Mouse (Mus musculus): ENCODE measurements around the gene Rbm44. TPM values are rescaled to one million over a fixed set of nuclear protein-coding genes. Genes with fewer than 3 reads are reported as not detected.

Rbm44 gene
- polyA plus RNA-seq, 1 experiment from 2014 or later: 0.29 TPM

- no peak overlapping the region for H3K4me2 ChIP-seq
- 0 out of 2 replicates have a peak, but pooled peaks cover 2% of the 10 kb centered on the region for H3K4me1 ChIP-seq (replicated peaks)
- H3K27me3 ChIP-seq: no peaks in the 10 kb centered on the region
- H3K9me3 ChIP-seq: no peaks in the 10 kb centered on the region
- no peaks in the 10 kb centered on the region for H3K36me3 ChIP-seq
- no peak overlapping the region for H3K27ac ChIP-seq (replicated peaks)
- WGBS: 79% methylated on average over 10 of the region's 10 CpGs
- no peak overlapping the region for H3K4me3 ChIP-seq
- ATAC-seq (ENCODE audit: low read depth): no peak
- H3K9ac ChIP-seq: no peak overlapping the region
These were observed 54.9 kb downstream of the Rbm44 start for GRCm38 (mm10) chr1:91199793-91200192.

- no peak overlapping the region for H3K4me3 ChIP-seq
- 60% methylated on average over 3 of the region's 3 CpGs for WGBS
- no peak for ATAC-seq (ENCODE audit: low read depth)
These were observed 56.2 kb downstream of the Rbm44 start for GRCm38 (mm10) chr1:91201122-91201521.

GRCm38 (mm10) chr1:91204221-91204765 is 59.4 kb downstream of the Rbm44 start:
- H3K4me1 ChIP-seq (replicated peaks): peaks cover 9% of the 10 kb centered on the region; the same call in 1 of the 2 replicates
- H3K4me2 ChIP-seq: no peak overlapping the region
- ATAC-seq (ENCODE audit: low read depth): no peak
- 71% methylated on average over 5 of the region's 5 CpGs for WGBS
- no peaks in the 10 kb centered on the region for H3K27me3 ChIP-seq
- H3K9ac ChIP-seq: no peak overlapping the region
- no peak overlapping the region for H3K4me3 ChIP-seq
- H3K27ac ChIP-seq (replicated peaks): no peak overlapping the region
- no peaks in the 10 kb centered on the region for H3K9me3 ChIP-seq
- no peaks in the 10 kb centered on the region for H3K36me3 ChIP-seq

More at GRCm38 (mm10) chr1:91201122-91201521, 56.2 kb downstream of the Rbm44 start:
- H3K4me1 ChIP-seq (replicated peaks): 0 out of 2 replicates have a peak, but pooled peaks cover 2% of the 10 kb centered on the region
- no peaks in the 10 kb centered on the region for H3K9me3 ChIP-seq
- no peak overlapping the region for H3K9ac ChIP-seq
- no peak overlapping the region for H3K4me2 ChIP-seq
- H3K27me3 ChIP-seq: no peaks in the 10 kb centered on the region
- H3K36me3 ChIP-seq: no peaks in the 10 kb centered on the region
- H3K27ac ChIP-seq (replicated peaks): no peak overlapping the region

GRCm38 (mm10) chr1:91205651-91206050 is 60.8 kb downstream of the Rbm44 start:
- ATAC-seq (ENCODE audit: low read depth): no peak
- H3K27me3 ChIP-seq: no peaks in the 10 kb centered on the region
- 86% methylated on average over 6 of the region's 6 CpGs for WGBS

GRCm38 (mm10) chr1:91206336-91206735 is 61.4 kb downstream of the Rbm44 start:
- Histone ChIP-seq H3K4me2 (no peak overlapping the region), H3K27ac (replicated peaks) (no peak overlapping the region), H3K36me3 (no peaks in the 10 kb centered on the region), H3K9ac (no peak overlapping the region), H3K9me3 (no peaks in the 10 kb centered on the region), H3K27me3 (no peaks in the 10 kb centered on the region), H3K4me3 (no peak overlapping the region), H3K4me1 (replicated peaks) (peaks cover 24% of the 10 kb centered on the region)
- 84% methylated on average over 8 of the region's 8 CpGs for WGBS
- ATAC-seq (ENCODE audit: low read depth): no peak

More at GRCm38 (mm10) chr1:91205651-91206050, 60.8 kb downstream of the Rbm44 start:
- H3K9ac ChIP-seq: no peak overlapping the region
- no peak overlapping the region for H3K4me3 ChIP-seq
- no peak overlapping the region for H3K4me2 ChIP-seq
- H3K4me1 ChIP-seq (replicated peaks): peaks cover 21% of the 10 kb centered on the region
- H3K36me3 ChIP-seq: no peaks in the 10 kb centered on the region
- H3K9me3 ChIP-seq: no peaks in the 10 kb centered on the region
- no peak overlapping the region for H3K27ac ChIP-seq (replicated peaks)

GRCm38 (mm10) chr1:91206873-91207272 is 62.0 kb downstream of the Rbm44 start:
- Histone ChIP-seq H3K9me3 (no peaks in the 10 kb centered on the region), H3K27me3 (no peaks in the 10 kb centered on the region), H3K4me1 (replicated peaks) (peaks cover 23% of the 10 kb centered on the region), H3K9ac (no peak overlapping the region), H3K27ac (replicated peaks) (no peak overlapping the region), H3K4me3 (no peak overlapping the region), H3K4me2 (no peak overlapping the region), H3K36me3 (no peaks in the 10 kb centered on the region)
- no peak for ATAC-seq (ENCODE audit: low read depth)
- 68% methylated on average over 5 of the region's 5 CpGs for WGBS

GRCm38 (mm10) chr1:91207334-91208074 is 62.6 kb downstream of the Rbm44 start:
- no peak overlapping the region for H3K4me3 ChIP-seq
- no peak for ATAC-seq (ENCODE audit: low read depth)
- H3K27me3 ChIP-seq: no peaks in the 10 kb centered on the region
- no peak overlapping the region for H3K4me2 ChIP-seq
- H3K9me3 ChIP-seq: no peaks in the 10 kb centered on the region
- H3K9ac ChIP-seq: no peak overlapping the region
- peaks cover 23% of the 10 kb centered on the region for H3K4me1 ChIP-seq (replicated peaks)
- WGBS: 84% methylated on average over 3 of the region's 3 CpGs
- no peaks in the 10 kb centered on the region for H3K36me3 ChIP-seq
- no peak overlapping the region for H3K27ac ChIP-seq (replicated peaks)

GRCm38 (mm10) chr1:91209343-91209742 is 64.5 kb downstream of the Rbm44 start:
- H3K36me3 ChIP-seq: no peaks in the 10 kb centered on the region
- ATAC-seq (ENCODE audit: low read depth): peak; percentile 77
- 71% methylated on average over 6 of the region's 6 CpGs for WGBS
- H3K27ac ChIP-seq (replicated peaks): peak overlapping the region; percentile 83
- H3K4me1 ChIP-seq (replicated peaks): peaks cover 23% of the 10 kb centered on the region
- no peak overlapping the region for H3K9ac ChIP-seq
- H3K27me3 ChIP-seq: no peaks in the 10 kb centered on the region
- no peak overlapping the region for H3K4me3 ChIP-seq
- H3K9me3 ChIP-seq: no peaks in the 10 kb centered on the region
- no peak overlapping the region for H3K4me2 ChIP-seq

- H3K36me3 ChIP-seq: no peaks in the 10 kb centered on the region
- H3K4me1 ChIP-seq (replicated peaks): peaks cover 23% of the 10 kb centered on the region
- no peak overlapping the region for H3K4me2 ChIP-seq
- ATAC-seq (ENCODE audit: low read depth): peak; percentile 84
- H3K27me3 ChIP-seq: no peaks in the 10 kb centered on the region
- peak overlapping the region; percentile 83 for H3K27ac ChIP-seq (replicated peaks)
- no peaks in the 10 kb centered on the region for H3K9me3 ChIP-seq
- H3K9ac ChIP-seq: no peak overlapping the region
- WGBS: 61% methylated on average over 6 of the region's 6 CpGs
- no peak overlapping the region for H3K4me3 ChIP-seq
These were observed 64.9 kb downstream of the Rbm44 start for GRCm38 (mm10) chr1:91209785-91210184.

GRCm38 (mm10) chr1:91211099-91211498 is 66.2 kb downstream of the Rbm44 start:
- no peak overlapping the region for H3K27ac ChIP-seq (replicated peaks)
- 71% methylated on average over 1 of the region's 1 CpGs for WGBS

GRCm38 (mm10) chr1:91211591-91212008 is 66.7 kb downstream of the Rbm44 start:
- H3K27me3 ChIP-seq: no peaks in the 10 kb centered on the region
- H3K27ac ChIP-seq (replicated peaks): no peak overlapping the region; the same call in 1 of the 2 replicates
- H3K9me3 ChIP-seq: no peaks in the 10 kb centered on the region
- peak; percentile 25; the same call in 1 of the 2 replicates for ATAC-seq (ENCODE audit: low read depth)
- H3K4me2 ChIP-seq: no peak overlapping the region
- no peak overlapping the region for H3K9ac ChIP-seq
- WGBS: 73% methylated on average over 7 of the region's 7 CpGs
- H3K4me1 ChIP-seq (replicated peaks): peaks cover 23% of the 10 kb centered on the region
- H3K36me3 ChIP-seq: no peaks in the 10 kb centered on the region
- H3K4me3 ChIP-seq: no peak overlapping the region

More at GRCm38 (mm10) chr1:91211099-91211498, 66.2 kb downstream of the Rbm44 start:
- Histone ChIP-seq H3K9ac (no peak overlapping the region), H3K9me3 (no peaks in the 10 kb centered on the region), H3K4me3 (no peak overlapping the region), H3K4me2 (no peak overlapping the region), H3K27me3 (no peaks in the 10 kb centered on the region), H3K36me3 (no peaks in the 10 kb centered on the region), H3K4me1 (replicated peaks) (peaks cover 23% of the 10 kb centered on the region)
- ATAC-seq (ENCODE audit: low read depth): peak; percentile 38; the same call in 1 of the 2 replicates

GRCm38 (mm10) chr1:91215264-91215663 is 70.4 kb downstream of the Rbm44 start:
- Histone ChIP-seq H3K36me3 (no peaks in the 10 kb centered on the region), H3K4me3 (no peak overlapping the region), H3K9me3 (no peaks in the 10 kb centered on the region), H3K27ac (replicated peaks) (no peak overlapping the region), H3K4me2 (no peak overlapping the region), H3K4me1 (replicated peaks) (peaks cover 9% of the 10 kb centered on the region), H3K9ac (no peak overlapping the region), H3K27me3 (no peaks in the 10 kb centered on the region)
- 95% methylated on average over 1 of the region's 1 CpGs for WGBS
- no peak for ATAC-seq (ENCODE audit: low read depth)

Measured in neural tube, embryonic 13.5 days (tissue).